Mouse (Mus musculus): ENCODE data around the gene Plod3.

- TF ChIP-seq CTCF (IDR thresholded peaks at IDR 0.05; ENCODE audit: low read depth) (no peak), EP300 (IDR thresholded peaks at IDR 0.05; ENCODE audit: low read depth) (no peak)
Measured at GRCm38 (mm10) chr5:137031076-137032032, 44.5 kb downstream of the Plod3 start.
